Mouse (Mus musculus): Measurements from ENCODE around the gene Zbtb4.
A peak's percentile ranks its signal among the peaks of the same experiment; 100 is the strongest.
"Not testable (repeated sequence)": the region's sequence is repeated elsewhere in the genome, so short reads cannot be mapped to it uniquely, and the experiment has no call there.

Zbtb4 gene

DNA sequence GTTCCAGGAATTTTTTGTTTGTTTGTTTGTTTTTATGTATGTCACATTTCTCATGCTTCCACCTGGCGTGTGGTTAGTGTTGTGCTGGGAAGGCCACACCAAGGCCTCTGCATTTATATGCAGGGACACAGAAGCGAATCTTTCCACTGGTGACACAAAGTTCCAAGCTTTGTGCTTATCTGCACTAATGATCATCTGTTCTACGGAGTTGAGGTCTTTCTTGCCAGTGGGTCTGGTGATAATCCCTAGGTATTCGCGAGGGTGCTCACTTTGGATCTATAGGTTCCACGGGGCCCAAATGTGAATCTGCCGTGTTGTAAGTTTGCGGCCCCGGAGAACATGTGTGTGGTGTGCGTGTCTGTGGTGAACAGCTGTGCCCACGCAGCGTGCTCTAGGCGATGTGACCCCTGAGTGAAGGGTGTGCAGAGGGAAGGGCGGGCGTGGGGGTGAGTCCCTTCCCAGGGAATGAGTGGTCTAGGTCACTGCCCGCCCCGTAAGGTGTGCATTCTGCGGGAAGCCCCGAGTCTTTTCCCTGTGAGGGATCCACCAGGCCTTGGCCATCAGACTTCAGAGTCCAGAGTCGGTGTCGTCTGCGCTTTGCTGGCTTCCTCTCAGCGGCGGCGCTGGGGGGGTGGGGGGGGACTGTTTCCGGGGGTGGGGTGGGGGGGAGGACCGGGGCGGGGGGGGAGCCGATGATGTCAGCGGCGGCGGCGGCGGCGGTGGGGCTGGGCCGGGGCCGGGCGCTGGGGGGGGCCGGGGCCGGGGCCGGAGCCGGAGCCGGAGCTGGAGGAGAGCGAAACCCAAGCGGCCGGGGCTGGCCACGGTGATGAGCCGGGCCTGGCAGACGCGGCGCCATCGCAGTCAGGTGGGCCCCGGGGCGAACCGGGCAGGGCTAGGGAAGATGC, at the start of gene Zbtb4:
TSS of gene Zbtb4 (plus strand) at position 692 of the 905 bp plus-strand sequence.
- peak; percentile 63 for DNase-seq (ENCODE audit: low spot score)

DNA sequence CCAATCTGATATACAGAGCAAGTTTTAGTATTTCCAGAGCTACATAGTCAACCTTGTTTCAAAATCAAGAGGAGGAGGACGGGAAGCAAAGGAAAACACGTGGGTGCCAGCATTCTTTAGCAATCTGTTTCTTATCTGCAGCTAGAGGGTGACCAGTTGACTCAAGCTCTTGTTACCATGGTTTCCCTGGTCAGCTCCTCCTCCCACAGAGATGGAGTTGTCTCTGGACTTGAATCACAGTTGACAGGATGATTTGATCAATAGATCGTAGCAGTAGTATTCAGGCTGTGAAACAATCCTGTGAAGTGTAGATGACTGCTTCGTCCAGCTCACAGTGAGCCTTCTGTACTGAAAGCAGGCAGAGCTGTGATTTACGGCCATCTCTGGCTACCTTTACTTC, 49.8 kb upstream of the Zbtb4 start:
- peak; percentile 85 for DNase-seq (ENCODE audit: low spot score)

DNA sequence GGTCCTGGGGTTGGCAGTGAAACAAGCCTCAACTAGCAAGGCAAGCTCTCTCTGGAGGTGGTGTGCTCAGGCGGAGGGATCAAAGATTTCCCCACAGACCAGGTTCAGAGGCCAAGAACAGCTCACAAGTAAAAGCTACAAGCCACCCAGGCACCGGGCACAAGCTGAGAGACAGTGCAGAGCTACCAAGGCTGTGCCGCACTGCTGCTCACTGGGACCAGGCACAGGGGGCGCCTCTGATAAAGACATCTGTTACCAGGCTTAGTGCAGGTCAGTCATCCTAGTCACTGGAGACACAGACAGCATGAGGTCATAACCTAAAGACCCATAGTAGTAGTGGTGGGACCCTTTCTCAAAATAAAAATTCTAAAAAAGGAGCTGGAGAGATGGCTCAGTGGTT, 48.8 kb upstream of the Zbtb4 start:
- no peak for DNase-seq (ENCODE audit: low spot score)

GRCm38 (mm10) chr11:69718661-69719060, 47.1 kb upstream of the Zbtb4 start:
- peak; percentile 85 for DNase-seq (ENCODE audit: low spot score)

DNA sequence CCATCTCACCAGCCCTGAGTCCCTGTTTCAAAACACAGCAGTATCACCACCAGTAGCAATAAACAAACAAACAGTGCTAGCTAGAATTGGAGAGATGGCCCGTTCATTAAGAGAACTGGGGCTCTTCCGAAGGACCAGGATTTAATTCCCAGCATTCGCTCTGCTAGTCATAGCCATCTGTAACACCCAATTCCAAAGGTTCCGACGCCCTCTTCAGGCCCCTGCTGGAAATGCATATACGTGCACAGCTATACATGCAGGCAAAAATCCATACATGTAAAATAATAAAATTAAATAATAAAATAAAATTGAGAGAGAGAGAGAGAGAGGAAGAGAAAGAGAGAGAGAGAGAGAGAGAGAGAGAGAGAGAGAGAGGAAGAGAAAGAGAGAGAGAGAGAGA, 46.3 kb upstream of the Zbtb4 start:
- no peak for DNase-seq (ENCODE audit: low spot score)

DNA sequence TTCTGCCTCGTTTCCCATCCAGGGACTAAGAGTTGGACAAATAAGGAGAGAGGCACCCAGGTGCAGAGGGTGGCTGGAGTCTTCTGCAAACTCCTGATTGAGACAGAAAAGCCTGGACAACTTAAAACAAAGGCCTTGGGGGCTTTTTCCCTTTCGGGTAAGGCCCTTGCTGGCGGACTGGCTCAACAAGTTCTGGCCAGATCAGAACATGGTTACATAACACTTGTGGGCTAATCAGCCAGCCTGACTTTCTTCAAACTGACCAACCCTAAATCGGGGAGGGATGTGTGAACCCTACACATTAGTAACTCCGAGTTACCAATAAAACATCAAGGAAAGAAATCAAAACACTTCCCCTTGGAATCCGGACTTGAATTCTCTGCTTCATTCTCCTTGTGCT, 44.9 kb upstream of the Zbtb4 start:
- DNase-seq (ENCODE audit: low spot score), result no peak

GRCm38 (mm10) chr11:69723074-69723473, 42.6 kb upstream of the Zbtb4 start:
- no peak for DNase-seq (ENCODE audit: low spot score)

- no peak for DNase-seq (ENCODE audit: low spot score)
These were observed 39.8 kb upstream of the Zbtb4 start for GRCm38 (mm10) chr11:69725951-69726350.

GRCm38 (mm10) chr11:69729063-69729462, 36.6 kb upstream of the Zbtb4 start:
- DNase-seq (ENCODE audit: low spot score), result peak; percentile 17

GRCm38 (mm10) chr11:69731408-69731807, 34.3 kb upstream of the Zbtb4 start:
- not testable (repeated sequence) for DNase-seq (ENCODE audit: low spot score)

GRCm38 (mm10) chr11:69751635-69752034, 14.1 kb upstream of the Zbtb4 start:
- no peak for DNase-seq (ENCODE audit: low spot score)

- no peak for DNase-seq (ENCODE audit: low spot score)
These were observed 13.0 kb upstream of the Zbtb4 start for GRCm38 (mm10) chr11:69752686-69753085.

GRCm38 (mm10) chr11:69754233-69754632, 11.5 kb upstream of the Zbtb4 start:
- DNase-seq (ENCODE audit: low spot score), result no peak

GRCm38 (mm10) chr11:69754701-69755100, 11.0 kb upstream of the Zbtb4 start:
- no peak for DNase-seq (ENCODE audit: low spot score)

GRCm38 (mm10) chr11:69757303-69758089, 8.2 kb upstream of the Zbtb4 start:
- DNase-seq (ENCODE audit: low spot score), result no peak

DNA sequence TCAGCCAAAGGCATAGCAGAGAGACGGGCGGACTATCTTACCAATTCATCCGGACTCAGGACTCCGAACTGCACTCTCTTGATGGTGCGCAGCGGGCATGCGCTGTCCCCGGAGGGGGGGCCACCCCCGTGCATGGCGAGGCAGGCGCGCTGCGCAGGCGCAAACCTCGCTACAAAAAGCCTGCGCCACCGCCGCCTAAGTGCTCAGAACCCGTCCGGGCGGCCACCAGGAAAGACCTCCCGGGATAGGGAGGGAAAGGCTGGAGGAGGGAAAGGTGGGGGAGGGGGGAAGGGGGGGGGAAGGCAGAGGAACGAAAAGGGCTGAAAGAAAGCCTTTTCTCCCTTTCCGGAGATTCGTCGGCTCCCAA, 7.6 kb upstream of the Zbtb4 start:
- DNase-seq (ENCODE audit: low spot score), result peak; percentile 92

GRCm38 (mm10) chr11:69758478-69758970, 7.2 kb upstream of the Zbtb4 start, which contains the start of gene Polr2a:
Gene Polr2a (minus strand): TSS chr11:69758637.
- peak; percentile 98 for DNase-seq (ENCODE audit: low spot score)

- DNase-seq (ENCODE audit: low spot score), result peak; percentile 96
These were observed 6.6 kb upstream of the Zbtb4 start for GRCm38 (mm10) chr11:69758971-69759721.

- no peak for DNase-seq (ENCODE audit: low spot score)
These were observed 5.4 kb upstream of the Zbtb4 start for GRCm38 (mm10) chr11:69760160-69760900.

GRCm38 (mm10) chr11:69760901-69761200, 4.9 kb upstream of the Zbtb4 start:
- no peak for DNase-seq (ENCODE audit: low spot score)

DNA sequence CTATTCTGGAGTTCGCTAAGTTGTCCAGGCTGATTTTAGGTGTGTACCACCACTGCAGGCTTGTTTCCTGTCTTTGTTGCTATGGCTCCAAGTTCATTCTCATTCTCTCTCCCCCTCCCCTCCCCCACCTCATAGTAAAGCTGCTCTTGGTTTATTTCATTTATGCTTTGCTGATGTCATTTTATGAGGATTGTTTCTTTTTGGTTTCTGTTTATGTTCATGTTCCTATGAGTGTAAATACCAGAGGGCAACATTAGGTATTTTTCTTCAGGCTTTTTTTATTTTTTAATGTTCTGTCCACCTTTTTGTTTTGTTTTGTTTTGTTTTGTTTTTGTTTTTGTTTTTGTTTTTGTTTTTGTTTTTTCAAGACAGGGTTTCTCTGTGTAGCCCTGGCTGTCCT, 3.8 kb upstream of the Zbtb4 start, which contains the start of gene Slc35g3:
TSS of gene Slc35g3 (minus strand) at position 101 of the 400 bp plus-strand sequence.
- DNase-seq (ENCODE audit: low spot score), result no peak
